Mouse (Mus musculus): ENCODE measurements around the gene Ell. TPM values are rescaled to one million over a fixed set of nuclear protein-coding genes. Genes with fewer than 3 reads are reported as not detected.

The Ell gene
- polyA plus RNA-seq, 1 experiment, result 32.9 TPM

GRCm38 (mm10) chr8:70593961-70594609 is 54.8 kb downstream of the Ell start, which contains the start of gene Isyna1:
TSS of gene Isyna1 (plus strand) at chr8:70594373.
- H3K4me3 ChIP-seq (replicated peaks; ENCODE audit: extremely low read depth, low read depth, low read length), result peak within 1 kb of the TSS; percentile 61
- H3K4me1 ChIP-seq (ENCODE audit: control insufficient read depth, insufficient read depth, low read length), result peaks cover 5% of the 10 kb centered on the region; the same call in 1 of the 2 replicates
- under 1% methylated on average over 40 of the region's 40 CpGs for WGBS
- TF ChIP-seq POLR2A (IDR thresholded peaks at IDR 0.05; ENCODE audit: borderline replicate concordance, extremely low read depth, low read depth, low read length), result peak; percentile 76; the same call in 1 of the 2 replicates
- no peak for TF ChIP-seq CTCF (IDR thresholded peaks at IDR 0.05; ENCODE audit: insufficient read depth, low read length)
- DNase-seq, result peak; percentile 83

GRCm38 (mm10) chr8:70594621-70595564 is 55.6 kb downstream of the Ell start:
- no peak for TF ChIP-seq CTCF (IDR thresholded peaks at IDR 0.05; ENCODE audit: insufficient read depth, low read length)
- no peak for TF ChIP-seq POLR2A (IDR thresholded peaks at IDR 0.05; ENCODE audit: borderline replicate concordance, extremely low read depth, low read depth, low read length)
- DNase-seq, result no peak
- Histone ChIP-seq H3K4me3 (replicated peaks; ENCODE audit: extremely low read depth, low read depth, low read length) (peak overlapping the region; percentile 61), H3K4me1 (ENCODE audit: control insufficient read depth, insufficient read depth, low read length) (peaks cover 5% of the 10 kb centered on the region; the same call in 1 of the 2 replicates)
- WGBS, result 14% methylated on average over 82 of the region's 82 CpGs

- DNase-seq, result no peak
- no peak overlapping the region for H3K4me3 ChIP-seq (replicated peaks; ENCODE audit: extremely low read depth, low read depth, low read length)
- H3K4me1 ChIP-seq (ENCODE audit: control insufficient read depth, insufficient read depth, low read length), result peaks cover 8% of the 10 kb centered on the region; the same call in 1 of the 2 replicates
- 90% methylated on average over 12 of the region's 12 CpGs for WGBS
- TF ChIP-seq POLR2A (IDR thresholded peaks at IDR 0.05; ENCODE audit: borderline replicate concordance, extremely low read depth, low read depth, low read length) (no peak), CTCF (IDR thresholded peaks at IDR 0.05; ENCODE audit: insufficient read depth, low read length) (no peak)
These were observed 56.6 kb downstream of the Ell start for GRCm38 (mm10) chr8:70595811-70596210.

GRCm38 (mm10) chr8:70596216-70596615 is 57.0 kb downstream of the Ell start:
- 94% methylated on average over 18 of the region's 18 CpGs for WGBS
- no peak for DNase-seq

DNA sequence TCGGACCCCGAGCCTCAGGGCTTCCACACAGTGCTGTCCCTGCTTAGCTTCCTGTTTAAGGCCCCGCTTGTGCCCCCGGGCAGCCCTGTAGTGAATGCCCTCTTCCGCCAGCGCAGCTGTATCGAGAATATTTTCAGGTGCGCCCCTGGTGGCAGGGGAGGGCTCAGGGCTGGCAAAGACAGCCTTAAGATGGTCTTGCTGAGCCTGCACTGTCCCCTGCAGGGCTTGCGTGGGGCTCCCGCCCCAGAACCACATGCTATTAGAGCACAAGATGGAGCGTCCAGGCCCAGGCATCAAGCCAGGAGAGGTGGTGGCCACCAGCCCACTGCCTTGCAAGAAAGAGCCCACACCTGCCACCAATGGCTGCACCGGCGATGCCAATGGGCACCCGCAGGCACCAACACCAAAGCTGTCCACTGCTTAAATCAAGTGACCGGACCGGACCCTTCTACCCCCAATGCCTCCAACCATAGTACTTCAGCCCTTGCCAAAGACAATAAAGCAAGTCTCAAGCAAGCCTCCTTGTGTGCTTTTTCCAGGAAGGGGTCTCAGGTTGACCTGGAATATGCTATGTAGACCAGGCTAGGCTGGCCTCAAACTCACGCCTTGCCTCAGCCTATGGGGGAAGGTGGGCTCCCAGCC is 57.6 kb downstream of the Ell start:
- Histone ChIP-seq H3K4me1 (ENCODE audit: control insufficient read depth, insufficient read depth, low read length) (peaks cover 12% of the 10 kb centered on the region; the same call in 1 of the 2 replicates), H3K4me3 (replicated peaks; ENCODE audit: extremely low read depth, low read depth, low read length) (no peak overlapping the region)
- no peak for DNase-seq
- 91% methylated on average over 17 of the region's 17 CpGs for WGBS
- TF ChIP-seq POLR2A (IDR thresholded peaks at IDR 0.05; ENCODE audit: borderline replicate concordance, extremely low read depth, low read depth, low read length) (no peak), CTCF (IDR thresholded peaks at IDR 0.05; ENCODE audit: insufficient read depth, low read length) (no peak)

More at GRCm38 (mm10) chr8:70596216-70596615, 57.0 kb downstream of the Ell start:
- Histone ChIP-seq H3K4me3 (replicated peaks; ENCODE audit: extremely low read depth, low read depth, low read length) (no peak overlapping the region), H3K4me1 (ENCODE audit: control insufficient read depth, insufficient read depth, low read length) (peaks cover 9% of the 10 kb centered on the region; the same call in 1 of the 2 replicates)
- no peak for TF ChIP-seq CTCF (IDR thresholded peaks at IDR 0.05; ENCODE audit: insufficient read depth, low read length)
- no peak for TF ChIP-seq POLR2A (IDR thresholded peaks at IDR 0.05; ENCODE audit: borderline replicate concordance, extremely low read depth, low read depth, low read length)

- no peak for DNase-seq
- peaks cover 12% of the 10 kb centered on the region; the same call in 1 of the 2 replicates for H3K4me1 ChIP-seq (ENCODE audit: control insufficient read depth, insufficient read depth, low read length)
- WGBS, result 57% methylated on average over 67 of the region's 68 CpGs
- H3K4me3 ChIP-seq (replicated peaks; ENCODE audit: extremely low read depth, low read depth, low read length), result no peak overlapping the region
- TF ChIP-seq POLR2A (IDR thresholded peaks at IDR 0.05; ENCODE audit: borderline replicate concordance, extremely low read depth, low read depth, low read length) (no peak), CTCF (IDR thresholded peaks at IDR 0.05; ENCODE audit: insufficient read depth, low read length) (no peak)
These were observed 58.4 kb downstream of the Ell start for GRCm38 (mm10) chr8:70597417-70598272.

- no peak overlapping the region for H3K4me3 ChIP-seq (replicated peaks; ENCODE audit: extremely low read depth, low read depth, low read length)
- peaks cover 12% of the 10 kb centered on the region; the same call in 1 of the 2 replicates for H3K4me1 ChIP-seq (ENCODE audit: control insufficient read depth, insufficient read depth, low read length)
- WGBS, result 38% methylated on average over 29 of the region's 29 CpGs
- peak; percentile 83 for DNase-seq
- no peak for TF ChIP-seq POLR2A (IDR thresholded peaks at IDR 0.05; ENCODE audit: borderline replicate concordance, extremely low read depth, low read depth, low read length)
- TF ChIP-seq CTCF (IDR thresholded peaks at IDR 0.05; ENCODE audit: insufficient read depth, low read length), result peak; percentile 49
These were observed 59.0 kb downstream of the Ell start for GRCm38 (mm10) chr8:70598283-70598682.

DNA sequence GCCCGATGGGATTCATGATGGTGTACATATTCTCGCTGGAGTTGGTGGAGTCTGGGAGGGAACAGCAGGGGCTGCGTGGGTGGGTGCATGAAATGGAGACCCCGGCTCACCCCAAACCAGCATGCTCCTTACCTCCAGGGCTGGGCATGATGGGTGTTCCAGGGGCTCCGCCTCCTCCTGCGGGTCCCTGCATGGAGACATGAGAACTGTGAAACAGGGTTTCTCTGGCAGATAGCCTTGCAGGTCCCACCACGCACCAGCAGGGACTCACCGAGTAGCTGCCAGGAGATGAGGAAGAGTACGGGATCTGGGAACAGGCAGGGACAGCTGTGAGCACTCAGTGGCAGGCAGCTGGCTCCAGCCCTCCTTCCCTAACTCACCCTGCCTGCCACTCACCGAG is 59.5 kb downstream of the Ell start:
- DNase-seq, result no peak
- no peak for TF ChIP-seq POLR2A (IDR thresholded peaks at IDR 0.05; ENCODE audit: borderline replicate concordance, extremely low read depth, low read depth, low read length)
- no peak for TF ChIP-seq CTCF (IDR thresholded peaks at IDR 0.05; ENCODE audit: insufficient read depth, low read length)

More for the DNA sequence above, 59.5 kb downstream of the Ell start:
- no peak overlapping the region for H3K4me3 ChIP-seq (replicated peaks; ENCODE audit: extremely low read depth, low read depth, low read length)
- WGBS, result 59% methylated on average over 10 of the region's 10 CpGs
- peaks cover 12% of the 10 kb centered on the region; the same call in 1 of the 2 replicates for H3K4me1 ChIP-seq (ENCODE audit: control insufficient read depth, insufficient read depth, low read length)
